Mouse (Mus musculus) midbrain, postnatal 0 days (tissue): Measurements from ENCODE around the gene Ccdc141. TPM values are rescaled to one million over a fixed set of nuclear protein-coding genes. Genes with fewer than 3 reads are reported as not detected.

ENCODE experiments used
- ATAC-seq: fragments of 200-750 bp; cut with Nextera tagmentation; 2 replicates; pipeline ENCODE4 v1.8.0; 2017; ENCODE audit warnings: moderate number of reproducible peaks, mild to moderate bottlenecking, moderate TSS enrichment, moderate library complexity; ENCODE audit not compliant: low FRiP score
- DNase-seq: peaks from one replicate; pipeline ENCODE4 v3.0.0-alpha.2; 2015; ENCODE audit warnings: low spot score
- H3K27ac ChIP-seq: fragments of 300-500 bp; sonication (generic); 2 replicates; pipeline ENCODE4 v1.5.1; 2014; ENCODE audit warnings: low read depth, mild to moderate bottlenecking, low read length, mixed read lengths
- H3K27me3 ChIP-seq: fragments of 300-500 bp; sonication (generic); 2 replicates; pipeline ENCODE4 v1.6.1; 2014; ENCODE audit warnings: low read length, control low read depth, mixed read lengths; ENCODE audit not compliant: insufficient read depth
- H3K36me3 ChIP-seq: fragments of 300-500 bp; sonication (generic); 2 replicates; pipeline ENCODE4 v1.6.1; 2014; ENCODE audit warnings: low read length, control low read depth, mixed read lengths; ENCODE audit not compliant: insufficient read depth
- H3K4me1 ChIP-seq: fragments of 300-500 bp; sonication (generic); 2 replicates; pipeline ENCODE4 v1.6.1; 2014; ENCODE audit warnings: mild to moderate bottlenecking, control low read depth, antibody characterized with exemption, low read length, mixed read lengths; ENCODE audit not compliant: insufficient read depth
- H3K4me2 ChIP-seq: fragments of 300-500 bp; sonication (generic); 2 replicates; pipeline ENCODE4 v1.6.1; 2014; ENCODE audit warnings: low read depth, mild to moderate bottlenecking, low read length, mixed read lengths; ENCODE audit not compliant: poor library complexity, severe bottlenecking
- H3K4me3 ChIP-seq: fragments of 300-500 bp; sonication (generic); 2 replicates; pipeline ENCODE4 v1.5.1; 2014; ENCODE audit warnings: low read depth, mild to moderate bottlenecking, low read length, moderate library complexity
- H3K9ac ChIP-seq: fragments of 300-500 bp; sonication (generic); replicated peaks from 2 replicates; pipeline ENCODE4 v1.6.1; 2014; ENCODE audit warnings: mild to moderate bottlenecking, low read length, moderate library complexity, mixed read lengths; ENCODE audit not compliant: poor library complexity, severe bottlenecking
- H3K9me3 ChIP-seq: fragments of 300-500 bp; sonication (generic); 2 replicates; pipeline ENCODE4 v1.6.1; 2016; ENCODE audit warnings: low read length, control low read depth
- CTCF ChIP-seq: IDR thresholded peaks from 2 replicates; pipeline ENCODE4 v1.5.1; 2016; ENCODE audit warnings: antibody characterized with exemption, mild to moderate bottlenecking
- WGBS: fragments of 180-500 bp; shearing (Covaris S2); extraction: QIAGEN DNeasy Blood & Tissue Kit; methylation state at CpG from one replicate; pipeline ENCODE4 v1.1.7; 2014; 5-methylcytosine and 5-hydroxymethylcytosine counted together
- polyA plus RNA-seq: library from polyadenylated mRNA; unstranded; fragments of >200 nt; fragmentation: Nextera tagmentation; extraction: Ambion mirVana; gene quantifications from 2 replicates; pipeline ENCODE4 v1.2.1, GENCODE M21; 2015
- total RNA-seq: library from RNA; depleted of rRNA; stranded (reverse); fragments of >200 nt; gene quantifications from 2 replicates; pipeline ENCODE4 v1.2.3, GENCODE M21; 2014

Ccdc141 gene
- total and polyA plus RNA-seq, 2 experiments from 2014 or later, result 7.1 to 7.9 TPM

- Histone ChIP-seq H3K9ac (no peak overlapping the region), H3K27me3 (no peaks in the 10 kb centered on the region), H3K36me3 (peaks cover 10% of the 10 kb centered on the region; the same call in 1 of the 2 replicates), H3K9me3 (no peaks in the 10 kb centered on the region), H3K4me1 (no peaks in the 10 kb centered on the region), H3K4me2 (no peak overlapping the region), H3K27ac (no peak overlapping the region), H3K4me3 (no peak overlapping the region)
- 79% methylated on average over 6 of the region's 6 CpGs for WGBS
- DNase-seq, result no peak
- no peak for TF ChIP-seq CTCF
- ATAC-seq, result no peak
These were observed 12.6 kb upstream of the Ccdc141 start for GRCm38 (mm10) chr2:77182996-77183380.

- 83% methylated on average over 4 of the region's 4 CpGs for WGBS
- no peak for DNase-seq
- H3K4me3 ChIP-seq, result no peak overlapping the region
- no peak overlapping the region for H3K27ac ChIP-seq
- H3K4me1 ChIP-seq, result no peaks in the 10 kb centered on the region
- H3K9me3 ChIP-seq, result no peaks in the 10 kb centered on the region
- TF ChIP-seq CTCF, result no peak
- H3K9ac ChIP-seq, result no peak overlapping the region
- H3K36me3 ChIP-seq, result 0 out of 2 replicates have a peak, but pooled peaks cover 5% of the 10 kb centered on the region
- H3K27me3 ChIP-seq, result no peaks in the 10 kb centered on the region
- H3K4me2 ChIP-seq, result no peak overlapping the region
- no peak for ATAC-seq
These were observed 12.0 kb upstream of the Ccdc141 start for GRCm38 (mm10) chr2:77182271-77182995.

- Histone ChIP-seq H3K9me3 (no peaks in the 10 kb centered on the region), H3K9ac (no peak overlapping the region), H3K27me3 (no peaks in the 10 kb centered on the region), H3K4me1 (no peaks in the 10 kb centered on the region; the same call in none of the 2 replicates), H3K4me2 (no peak overlapping the region), H3K4me3 (no peak overlapping the region), H3K36me3 (no peaks in the 10 kb centered on the region), H3K27ac (no peak overlapping the region)
- WGBS, result 91% methylated on average over 2 of the region's 2 CpGs
- no peak for DNase-seq
- ATAC-seq, result no peak
- TF ChIP-seq CTCF, result no peak
These were observed 7.0 kb upstream of the Ccdc141 start for GRCm38 (mm10) chr2:77177472-77177871.

GRCm38 (mm10) chr2:77176413-77176812 lies 6.0 kb upstream of the Ccdc141 start:
- Histone ChIP-seq H3K4me3 (no peak overlapping the region), H3K27ac (no peak overlapping the region), H3K4me2 (no peak overlapping the region), H3K27me3 (no peaks in the 10 kb centered on the region), H3K9ac (no peak overlapping the region), H3K36me3 (no peaks in the 10 kb centered on the region), H3K4me1 (peaks cover 10% of the 10 kb centered on the region), H3K9me3 (no peaks in the 10 kb centered on the region)
- no peak for DNase-seq
- no peak for ATAC-seq
- no peak for TF ChIP-seq CTCF
- 60% methylated on average over 10 of the region's 10 CpGs for WGBS

- Histone ChIP-seq H3K4me1 (peaks cover 11% of the 10 kb centered on the region), H3K9me3 (no peaks in the 10 kb centered on the region)
- no peak for ATAC-seq
These were observed 5.0 kb upstream of the Ccdc141 start for GRCm38 (mm10) chr2:77175411-77175810.

GRCm38 (mm10) chr2:77174313-77174712 lies 3.9 kb upstream of the Ccdc141 start:
- ATAC-seq, result no peak
- H3K9ac ChIP-seq, result no peak overlapping the region
- H3K27ac ChIP-seq, result no peak overlapping the region
- H3K36me3 ChIP-seq, result no peaks in the 10 kb centered on the region
- no peak overlapping the region for H3K4me2 ChIP-seq
- peak; percentile 40 for DNase-seq
- H3K4me1 ChIP-seq, result peaks cover 15% of the 10 kb centered on the region
- no peak for TF ChIP-seq CTCF
- H3K27me3 ChIP-seq, result no peaks in the 10 kb centered on the region
- WGBS, result 58% methylated on average over 2 of the region's 2 CpGs
- no peaks in the 10 kb centered on the region for H3K9me3 ChIP-seq
- H3K4me3 ChIP-seq, result no peak overlapping the region

More at GRCm38 (mm10) chr2:77175411-77175810, 5.0 kb upstream of the Ccdc141 start:
- Histone ChIP-seq H3K36me3 (no peaks in the 10 kb centered on the region), H3K9ac (no peak overlapping the region), H3K4me2 (no peak overlapping the region), H3K27ac (no peak overlapping the region), H3K4me3 (no peak overlapping the region), H3K27me3 (no peaks in the 10 kb centered on the region)
- TF ChIP-seq CTCF, result no peak
- no peak for DNase-seq
- 71% methylated on average over 7 of the region's 7 CpGs for WGBS
